Mouse (Mus musculus): ENCODE measurements around the gene Nrxn3. TPM values are rescaled to one million over a fixed set of nuclear protein-coding genes. Genes with fewer than 3 reads are reported as not detected.
A peak's percentile ranks its signal among the peaks of the same experiment; 100 is the strongest.

The Nrxn3 gene
- polyA plus RNA-seq, 1 experiment from 2014 or later: 0.31 TPM

GRCm38 (mm10) chr12:89811815-89812549 is 1089.3 kb downstream of the Nrxn3 start:
- H3K27ac ChIP-seq (replicated peaks; ENCODE audit: low read depth, low read length): no peak overlapping the region
- WGBS: under 1% methylated on average over 32 of the region's 36 CpGs
- peak; percentile 88 for DNase-seq (ENCODE audit: low spot score)

GRCm38 (mm10) chr12:89812550-89813207 is 1090.0 kb downstream of the Nrxn3 start:
- ATAC-seq (ENCODE audit: insufficient number of reproducible peaks, low FRiP score, low TSS enrichment, low read depth): no peak
- DNase-seq (ENCODE audit: low spot score): peak; percentile 24
- 2% methylated on average over 17 of the region's 17 CpGs for WGBS
- H3K36me3 ChIP-seq (ENCODE audit: control insufficient read depth, insufficient read depth, low read length): no peaks in the 10 kb centered on the region
- 0 out of 2 replicates have a peak, but pooled peaks cover 4% of the 10 kb centered on the region for H3K4me1 ChIP-seq (ENCODE audit: control insufficient read depth, insufficient read depth, low read length)
- peak overlapping the region; percentile 37 for H3K4me3 ChIP-seq (ENCODE audit: low read depth, low read length)
- peak overlapping the region; percentile 69 for H3K4me2 ChIP-seq (ENCODE audit: low read depth, severe bottlenecking)
- H3K9ac ChIP-seq (ENCODE audit: low read length): no peak overlapping the region; the same call in 1 of the 2 replicates
- peaks cover 6% of the 10 kb centered on the region; the same call in 1 of the 2 replicates for H3K27me3 ChIP-seq (ENCODE audit: control insufficient read depth, insufficient read depth, low read length)
- H3K27ac ChIP-seq (replicated peaks; ENCODE audit: low read depth, low read length): no peak overlapping the region
- no peaks in the 10 kb centered on the region for H3K9me3 ChIP-seq (ENCODE audit: control insufficient read depth, low read length)

More at GRCm38 (mm10) chr12:89811815-89812549, 1089.3 kb downstream of the Nrxn3 start:
- Histone ChIP-seq H3K4me3 (ENCODE audit: low read depth, low read length) (peak overlapping the region; percentile 37), H3K27me3 (ENCODE audit: control insufficient read depth, insufficient read depth, low read length) (peaks cover 6% of the 10 kb centered on the region; the same call in 1 of the 2 replicates), H3K9me3 (ENCODE audit: control insufficient read depth, low read length) (no peaks in the 10 kb centered on the region), H3K36me3 (ENCODE audit: control insufficient read depth, insufficient read depth, low read length) (no peaks in the 10 kb centered on the region), H3K9ac (ENCODE audit: low read length) (peak overlapping the region; percentile 37; the same call in 1 of the 2 replicates), H3K4me2 (ENCODE audit: low read depth, severe bottlenecking) (peak overlapping the region; percentile 69), H3K4me1 (ENCODE audit: control insufficient read depth, insufficient read depth, low read length) (0 out of 2 replicates have a peak, but pooled peaks cover 4% of the 10 kb centered on the region)
- peak; percentile 97 for ATAC-seq (ENCODE audit: insufficient number of reproducible peaks, low FRiP score, low TSS enrichment, low read depth)

GRCm38 (mm10) chr12:89813294-89813693 is 1090.6 kb downstream of the Nrxn3 start:
- Histone ChIP-seq H3K9ac (ENCODE audit: low read length) (no peak overlapping the region), H3K27me3 (ENCODE audit: control insufficient read depth, insufficient read depth, low read length) (peaks cover 6% of the 10 kb centered on the region; the same call in 1 of the 2 replicates), H3K9me3 (ENCODE audit: control insufficient read depth, low read length) (no peaks in the 10 kb centered on the region), H3K27ac (replicated peaks; ENCODE audit: low read depth, low read length) (no peak overlapping the region), H3K4me1 (ENCODE audit: control insufficient read depth, insufficient read depth, low read length) (0 out of 2 replicates have a peak, but pooled peaks cover 4% of the 10 kb centered on the region), H3K4me3 (ENCODE audit: low read depth, low read length) (no peak overlapping the region), H3K36me3 (ENCODE audit: control insufficient read depth, insufficient read depth, low read length) (no peaks in the 10 kb centered on the region), H3K4me2 (ENCODE audit: low read depth, severe bottlenecking) (peak overlapping the region; percentile 17; the same call in 1 of the 2 replicates)
- 14% methylated on average over 13 of the region's 13 CpGs for WGBS
- no peak for ATAC-seq (ENCODE audit: insufficient number of reproducible peaks, low FRiP score, low TSS enrichment, low read depth)
- no peak for DNase-seq (ENCODE audit: low spot score)

- no peak overlapping the region for H3K27ac ChIP-seq (replicated peaks; ENCODE audit: low read depth, low read length)
- no peaks in the 10 kb centered on the region for H3K36me3 ChIP-seq (ENCODE audit: control insufficient read depth, insufficient read depth, low read length)
- no peak overlapping the region for H3K9ac ChIP-seq (ENCODE audit: low read length)
- H3K9me3 ChIP-seq (ENCODE audit: control insufficient read depth, low read length): no peaks in the 10 kb centered on the region
- H3K4me2 ChIP-seq (ENCODE audit: low read depth, severe bottlenecking): no peak overlapping the region
- H3K27me3 ChIP-seq (ENCODE audit: control insufficient read depth, insufficient read depth, low read length): peaks cover 6% of the 10 kb centered on the region; the same call in 1 of the 2 replicates
- 72% methylated on average over 5 of the region's 5 CpGs for WGBS
- DNase-seq (ENCODE audit: low spot score) (no peak), ATAC-seq (ENCODE audit: insufficient number of reproducible peaks, low FRiP score, low TSS enrichment, low read depth) (no peak)
- no peak overlapping the region for H3K4me3 ChIP-seq (ENCODE audit: low read depth, low read length)
- 0 out of 2 replicates have a peak, but pooled peaks cover 4% of the 10 kb centered on the region for H3K4me1 ChIP-seq (ENCODE audit: control insufficient read depth, insufficient read depth, low read length)
These were observed 1091.0 kb downstream of the Nrxn3 start for GRCm38 (mm10) chr12:89813718-89814117.

- Histone ChIP-seq H3K27ac (replicated peaks; ENCODE audit: low read depth, low read length) (no peak overlapping the region), H3K4me3 (ENCODE audit: low read depth, low read length) (no peak overlapping the region), H3K27me3 (ENCODE audit: control insufficient read depth, insufficient read depth, low read length) (peaks cover 6% of the 10 kb centered on the region; the same call in 1 of the 2 replicates), H3K4me2 (ENCODE audit: low read depth, severe bottlenecking) (no peak overlapping the region), H3K9ac (ENCODE audit: low read length) (no peak overlapping the region), H3K4me1 (ENCODE audit: control insufficient read depth, insufficient read depth, low read length) (0 out of 2 replicates have a peak, but pooled peaks cover 4% of the 10 kb centered on the region), H3K36me3 (ENCODE audit: control insufficient read depth, insufficient read depth, low read length) (no peaks in the 10 kb centered on the region), H3K9me3 (ENCODE audit: control insufficient read depth, low read length) (no peaks in the 10 kb centered on the region)
- DNase-seq (ENCODE audit: low spot score): peak; percentile 50
- 12% methylated on average over 4 of the region's 4 CpGs for WGBS
- no peak for ATAC-seq (ENCODE audit: insufficient number of reproducible peaks, low FRiP score, low TSS enrichment, low read depth)
These were observed 1091.9 kb downstream of the Nrxn3 start for GRCm38 (mm10) chr12:89814536-89814935.

- Histone ChIP-seq H3K36me3 (ENCODE audit: control insufficient read depth, insufficient read depth, low read length) (no peaks in the 10 kb centered on the region), H3K4me3 (ENCODE audit: low read depth, low read length) (no peak overlapping the region), H3K9me3 (ENCODE audit: control insufficient read depth, low read length) (no peaks in the 10 kb centered on the region), H3K27ac (replicated peaks; ENCODE audit: low read depth, low read length) (no peak overlapping the region), H3K4me2 (ENCODE audit: low read depth, severe bottlenecking) (no peak overlapping the region), H3K27me3 (ENCODE audit: control insufficient read depth, insufficient read depth, low read length) (peaks cover 6% of the 10 kb centered on the region; the same call in 1 of the 2 replicates), H3K9ac (ENCODE audit: low read length) (no peak overlapping the region), H3K4me1 (ENCODE audit: control insufficient read depth, insufficient read depth, low read length) (no peaks in the 10 kb centered on the region)
- DNase-seq (ENCODE audit: low spot score) (no peak), ATAC-seq (ENCODE audit: insufficient number of reproducible peaks, low FRiP score, low TSS enrichment, low read depth) (no peak)
- 79% methylated on average over 9 of the region's 9 CpGs for WGBS
These were observed 1094.5 kb downstream of the Nrxn3 start for GRCm38 (mm10) chr12:89817072-89817773.

GRCm38 (mm10) chr12:89818200-89818599 is 1095.5 kb downstream of the Nrxn3 start:
- Histone ChIP-seq H3K4me3 (ENCODE audit: low read depth, low read length) (no peak overlapping the region), H3K27ac (replicated peaks; ENCODE audit: low read depth, low read length) (no peak overlapping the region), H3K27me3 (ENCODE audit: control insufficient read depth, insufficient read depth, low read length) (peaks cover 5% of the 10 kb centered on the region; the same call in 1 of the 2 replicates), H3K9ac (ENCODE audit: low read length) (no peak overlapping the region), H3K36me3 (ENCODE audit: control insufficient read depth, insufficient read depth, low read length) (no peaks in the 10 kb centered on the region), H3K4me1 (ENCODE audit: control insufficient read depth, insufficient read depth, low read length) (no peaks in the 10 kb centered on the region), H3K4me2 (ENCODE audit: low read depth, severe bottlenecking) (no peak overlapping the region), H3K9me3 (ENCODE audit: control insufficient read depth, low read length) (no peaks in the 10 kb centered on the region)
- DNase-seq (ENCODE audit: low spot score) (no peak), ATAC-seq (ENCODE audit: insufficient number of reproducible peaks, low FRiP score, low TSS enrichment, low read depth) (no peak)
- 89% methylated on average over 2 of the region's 2 CpGs for WGBS

GRCm38 (mm10) chr12:89822141-89822540 is 1099.5 kb downstream of the Nrxn3 start:
- Histone ChIP-seq H3K27me3 (ENCODE audit: control insufficient read depth, insufficient read depth, low read length) (no peaks in the 10 kb centered on the region), H3K9ac (ENCODE audit: low read length) (no peak overlapping the region), H3K9me3 (ENCODE audit: control insufficient read depth, low read length) (no peaks in the 10 kb centered on the region), H3K36me3 (ENCODE audit: control insufficient read depth, insufficient read depth, low read length) (no peaks in the 10 kb centered on the region), H3K4me2 (ENCODE audit: low read depth, severe bottlenecking) (no peak overlapping the region), H3K27ac (replicated peaks; ENCODE audit: low read depth, low read length) (no peak overlapping the region), H3K4me3 (ENCODE audit: low read depth, low read length) (no peak overlapping the region), H3K4me1 (ENCODE audit: control insufficient read depth, insufficient read depth, low read length) (no peaks in the 10 kb centered on the region)
- no peak for DNase-seq (ENCODE audit: low spot score)
- ATAC-seq (ENCODE audit: insufficient number of reproducible peaks, low FRiP score, low TSS enrichment, low read depth): no peak
- 55% methylated on average over 4 of the region's 4 CpGs for WGBS
